Mouse (Mus musculus): ENCODE data around the gene Timm50.

GRCm38 (mm10) chr7:28335471-28335870 is 23.6 kb upstream of the Timm50 start:
- TF ChIP-seq CTCF (IDR thresholded peaks at IDR 0.05) (no peak), EP300 (IDR thresholded peaks at IDR 0.05) (no peak)

Data from lung, postnatal 0 days (tissue).